Comparison of ENCODE assay signal across 8 mouse cellular contexts in the genomic region with DNA sequence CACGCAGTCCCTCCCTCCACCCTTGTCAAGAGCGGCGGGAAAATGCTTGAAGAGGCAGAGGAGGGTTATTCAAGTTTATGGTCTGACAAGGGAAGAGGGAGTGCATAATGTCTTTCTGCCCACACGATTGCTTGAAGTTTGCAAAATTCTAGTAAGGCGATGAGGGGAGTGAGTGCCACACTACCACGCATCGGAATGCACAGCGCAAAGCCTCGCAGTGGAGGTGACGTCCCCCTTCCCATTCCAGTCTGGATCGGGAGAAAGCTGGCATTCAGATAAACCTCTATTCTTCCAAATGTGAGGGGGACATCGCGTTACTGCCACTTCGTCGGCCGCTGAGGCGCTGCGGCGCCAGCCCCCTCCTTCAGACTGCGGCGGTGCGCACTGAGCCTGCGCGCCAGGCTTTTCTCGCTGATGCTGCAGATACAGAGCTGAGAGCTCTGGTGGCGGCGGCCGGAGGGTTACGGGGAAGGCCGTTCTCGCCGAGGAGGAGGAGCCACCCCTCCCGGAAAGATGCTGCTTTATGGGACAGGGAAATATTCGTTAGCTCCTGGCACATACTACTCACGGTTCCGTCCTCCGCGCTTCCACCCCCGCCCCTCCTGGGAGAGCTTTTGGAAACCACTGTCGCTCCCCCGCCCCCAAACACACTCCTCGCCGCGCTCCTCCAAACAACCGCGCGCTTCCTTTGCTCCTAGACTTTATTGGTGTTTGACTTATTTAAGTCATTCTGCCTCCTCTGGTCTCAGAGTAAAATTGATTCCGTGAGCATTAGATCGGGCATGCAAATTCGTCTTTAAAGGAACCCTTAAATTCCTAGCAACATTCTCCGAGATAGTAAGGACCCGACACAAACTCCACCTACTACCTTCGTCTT. TPM values are rescaled to one million over a fixed set of nuclear protein-coding genes. Genes with fewer than 3 reads are reported as not detected.
DNase-seq lines count a peak whose midpoint lies in the region; ATAC-seq and TF ChIP-seq lines count a peak whose summit lies in the region.

No protein-coding gene starts in this region.

- intact Hi-C loops in heart, postnatal 10 days (cut with DNase I) = loop anchor here (5.0 kb wide), 2 partner anchors 42 to 327 kb away; no protein-coding TSS in a partner anchor

- peaks cover 15% of the 10 kb centered on the region for H3K4me1 ChIP-seq in forebrain, embryonic 13.5 days
- H3K4me1 ChIP-seq in liver, postnatal 0 days (ENCODE audit: insufficient read depth) = peaks cover 37% of the 10 kb centered on the region
- 0 out of 2 replicates have a peak, but pooled peaks cover 13% of the 10 kb centered on the region for H3K4me1 ChIP-seq in neural tube, embryonic 15.5 days

- H3K4me2 ChIP-seq in forebrain, embryonic 13.5 days = peak overlapping the region; percentile 96
- H3K4me2 ChIP-seq in liver, postnatal 0 days (ENCODE audit: low read depth, low read length) = peak overlapping the region; percentile 95
- H3K4me2 ChIP-seq in neural tube, embryonic 15.5 days = peak overlapping the region; percentile 93

- peaks cover 16% of the 10 kb centered on the region for H3K79me3 ChIP-seq in C2C12 (ENCODE audit: low read depth)

- H3K9ac ChIP-seq in forebrain, embryonic 13.5 days = peak overlapping the region; percentile 75
- H3K9ac ChIP-seq in liver, postnatal 0 days (replicated peaks) = peak overlapping the region; percentile 53
- peak overlapping the region; percentile 77 for H3K9ac ChIP-seq in neural tube, embryonic 15.5 days (replicated peaks)

- peak overlapping the region; percentile 38 for H3ac ChIP-seq in C2C12 (ENCODE audit: control insufficient read depth, insufficient read length, low read depth)

- ATAC-seq in cerebellum, adult (ENCODE audit: insufficient number of reproducible peaks, low FRiP score, low TSS enrichment) = peak; percentile 60
- ATAC-seq in forebrain, embryonic 13.5 days = peak; percentile 66
- ATAC-seq in liver, postnatal 0 days = peak; percentile 43
- peak; percentile 79 for ATAC-seq in neural tube, embryonic 15.5 days (ENCODE audit: low FRiP score)

- H3K79me2 ChIP-seq in C2C12 (ENCODE audit: control insufficient read depth, insufficient read depth) = peaks cover 28% of the 10 kb centered on the region

- peak overlapping the region; percentile 90 for H3K27ac ChIP-seq in forebrain, embryonic 13.5 days
- H3K27ac ChIP-seq in liver, postnatal 0 days (ENCODE audit: low read depth) = 0 out of 2 replicates have a peak overlapping the region, but pooled peaks have one; percentile 11
- peak overlapping the region; percentile 96 for H3K27ac ChIP-seq in neural tube, embryonic 15.5 days (replicated peaks)

- H3K27me3 ChIP-seq in C2C12 (ENCODE audit: control insufficient read depth, insufficient read depth, insufficient read length) = no peaks in the 10 kb centered on the region
- H3K27me3 ChIP-seq in forebrain, embryonic 13.5 days = peaks cover 4% of the 10 kb centered on the region; the same call in 1 of the 2 replicates
- H3K27me3 ChIP-seq in liver, postnatal 0 days (ENCODE audit: insufficient read depth, low read length) = peaks cover 58% of the 10 kb centered on the region
- H3K27me3 ChIP-seq in neural tube, embryonic 15.5 days (replicated peaks) = no peaks in the 10 kb centered on the region

- under 1% methylated on average over 53 of the region's 53 CpGs for WGBS in forebrain, embryonic 13.5 days
- under 1% methylated on average over 53 of the region's 53 CpGs for WGBS in liver, postnatal 0 days (ENCODE audit: insufficient replicate concordance)
- WGBS in neural tube, embryonic 15.5 days = under 1% methylated on average over 53 of the region's 53 CpGs

- TF ChIP-seq CTCF in C2C12 (IDR thresholded peaks at IDR 0.05; ENCODE audit: control insufficient read depth, insufficient read depth, insufficient read length) = no peak
- TF ChIP-seq CTCF in liver, postnatal 0 days (IDR thresholded peaks at IDR 0.05; ENCODE audit: low read depth) = no peak

- TF ChIP-seq EP300 in liver, postnatal 0 days (IDR thresholded peaks at IDR 0.05; ENCODE audit: low read depth) = no peak

- peak; percentile 79 to 83 for DNase-seq in heart, postnatal 10 days
- DNase-seq in layer of hippocampus, adult 18-20 months (ENCODE audit: low spot score in 2 of 2) = peak; percentile 80 to 85
- DNase-seq in liver, postnatal 0 days = peak; percentile 58
- DNase-seq in thymus, adult 18-20 months = peak; percentile 37 to 39

- peak overlapping the region; percentile 57 for H3K4me3 ChIP-seq in C2C12 (ENCODE audit: insufficient read depth, poor library complexity, severe bottlenecking)
- peak overlapping the region; percentile 68 for H3K4me3 ChIP-seq in forebrain, embryonic 13.5 days
- H3K4me3 ChIP-seq in liver, postnatal 0 days (ENCODE audit: low read depth, low read length) = peak overlapping the region; percentile 59
- H3K4me3 ChIP-seq in neural tube, embryonic 15.5 days (replicated peaks) = peak overlapping the region; percentile 77

- no peaks in the 10 kb centered on the region for H3K36me3 ChIP-seq in C2C12 (ENCODE audit: control insufficient read depth, insufficient read depth)
- no peaks in the 10 kb centered on the region for H3K36me3 ChIP-seq in forebrain, embryonic 13.5 days (ENCODE audit: poor library complexity, severe bottlenecking)
- H3K36me3 ChIP-seq in liver, postnatal 0 days (replicated peaks; ENCODE audit: insufficient read depth, low read length) = no peaks in the 10 kb centered on the region
- no peaks in the 10 kb centered on the region for H3K36me3 ChIP-seq in neural tube, embryonic 15.5 days

- H3K9me3 ChIP-seq in forebrain, embryonic 13.5 days (replicated peaks) = no peaks in the 10 kb centered on the region
- no peaks in the 10 kb centered on the region for H3K9me3 ChIP-seq in liver, postnatal 0 days (ENCODE audit: low read length)
- H3K9me3 ChIP-seq in neural tube, embryonic 15.5 days (replicated peaks) = no peaks in the 10 kb centered on the region

TF ChIP-seq in C2C12, 6 proteins besides CTCF, POLR2A, EP300 and RAD21:
- TF ChIP-seq CEBPB (IDR thresholded peaks at IDR 0.05; ENCODE audit: low read depth) (no peak), MYOD1 (IDR thresholded peaks at IDR 0.05; ENCODE audit: control insufficient read depth, insufficient read length, low read depth) (no peak), MAX (IDR thresholded peaks at IDR 0.05) (no peak), MYOG (IDR thresholded peaks at IDR 0.05; ENCODE audit: control insufficient read depth, extremely low read depth, insufficient read length) (no peak), FOSL1 (IDR thresholded peaks at IDR 0.05; ENCODE audit: insufficient read depth, low read length, poor library complexity, severe bottlenecking) (no peak), USF1 (IDR thresholded peaks at IDR 0.05; ENCODE audit: low read depth) (no peak)
TF ChIP-seq in C2C12: peak in this region for 0.

RNA-seq across cellular contexts. Expression of gene Pcdh7, which starts 2.0 kb away (rescaled TPM):
- 24.7 TPM for polyA plus RNA-seq in C2C12 (2012; fragmentation: generic; extraction: Trizol)
- polyA plus RNA-seq in forebrain, embryonic 13.5 days (2015; fragmentation: Nextera tagmentation; extraction: Ambion mirVana) = 7.2 and 8.2 TPM in 2 replicates
- total RNA-seq in heart, postnatal 10 days (2021) = 100 to 1,000 TPM; 121 to 128 TPM
- total RNA-seq in layer of hippocampus, adult 18-20 months (2021) = 10 to 100 TPM; 57.1 to 58.3 TPM
- polyA plus RNA-seq in liver, postnatal 0 days (2015; fragmentation: Nextera tagmentation; extraction: Ambion mirVana) = 0.37 and 0.38 TPM in 2 replicates
- 24.1 and 29.0 TPM in 2 replicates for polyA plus RNA-seq in neural tube, embryonic 15.5 days (2015; fragmentation: Nextera tagmentation; extraction: Ambion mirVana)

Comparison
In these comparisons a context has a peak if more than half of its experiments do, and no peak if none do; other contexts are left out.
1. Peak in every context shown above with its lines: DNase-seq, ATAC-seq, H3K4me3 ChIP-seq and H3K27ac ChIP-seq.
2. H3K27ac ChIP-seq: peak in every context shown above with its lines; median percentile 96 in neural tube, embryonic 15.5 days; 90 in forebrain, embryonic 13.5 days; 11 in liver, postnatal 0 days.